Mouse (Mus musculus): Measurements from ENCODE around the gene Gm42906.
A peak's percentile ranks its signal among the peaks of the same experiment; 100 is the strongest.

Gene Gm42906

DNA sequence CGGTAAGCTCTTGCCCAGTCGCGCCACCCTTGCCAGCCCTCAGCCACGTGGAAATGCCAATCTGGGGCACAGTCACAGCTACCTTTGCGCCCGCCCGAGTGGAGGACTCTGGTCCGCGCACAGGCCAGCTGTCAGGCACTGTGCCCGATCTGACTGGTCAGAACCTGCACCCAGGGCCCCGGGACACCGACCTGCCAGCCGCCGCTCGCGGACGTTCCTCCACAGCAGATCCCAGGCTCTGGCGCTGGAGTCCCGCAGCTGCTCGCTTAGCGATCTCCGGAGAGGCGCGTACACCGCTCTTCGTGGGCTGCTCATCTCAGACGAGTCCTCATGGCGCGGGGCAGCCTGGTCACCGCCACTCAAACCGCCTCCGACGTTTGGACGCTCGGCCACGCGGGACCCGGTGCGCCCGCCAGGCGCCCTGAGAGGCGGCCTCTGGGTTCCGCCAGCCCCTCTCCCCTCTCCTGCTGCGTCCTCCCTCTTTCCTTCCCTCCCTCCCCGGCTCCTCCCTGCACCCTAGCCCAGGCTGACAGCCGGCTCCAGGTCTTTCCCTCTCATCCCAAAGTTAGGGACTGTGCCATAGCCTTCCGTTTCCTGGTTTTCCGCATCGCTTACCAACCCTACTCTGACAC lies 194.4 kb downstream of the Gm42906 start, which contains the start of gene Stard13:
Gene Stard13 (minus strand): TSS at position 437 of the 632 bp plus-strand sequence.
- DNase-seq (ENCODE audit: low read depth, low spot score): no peak

DNA sequence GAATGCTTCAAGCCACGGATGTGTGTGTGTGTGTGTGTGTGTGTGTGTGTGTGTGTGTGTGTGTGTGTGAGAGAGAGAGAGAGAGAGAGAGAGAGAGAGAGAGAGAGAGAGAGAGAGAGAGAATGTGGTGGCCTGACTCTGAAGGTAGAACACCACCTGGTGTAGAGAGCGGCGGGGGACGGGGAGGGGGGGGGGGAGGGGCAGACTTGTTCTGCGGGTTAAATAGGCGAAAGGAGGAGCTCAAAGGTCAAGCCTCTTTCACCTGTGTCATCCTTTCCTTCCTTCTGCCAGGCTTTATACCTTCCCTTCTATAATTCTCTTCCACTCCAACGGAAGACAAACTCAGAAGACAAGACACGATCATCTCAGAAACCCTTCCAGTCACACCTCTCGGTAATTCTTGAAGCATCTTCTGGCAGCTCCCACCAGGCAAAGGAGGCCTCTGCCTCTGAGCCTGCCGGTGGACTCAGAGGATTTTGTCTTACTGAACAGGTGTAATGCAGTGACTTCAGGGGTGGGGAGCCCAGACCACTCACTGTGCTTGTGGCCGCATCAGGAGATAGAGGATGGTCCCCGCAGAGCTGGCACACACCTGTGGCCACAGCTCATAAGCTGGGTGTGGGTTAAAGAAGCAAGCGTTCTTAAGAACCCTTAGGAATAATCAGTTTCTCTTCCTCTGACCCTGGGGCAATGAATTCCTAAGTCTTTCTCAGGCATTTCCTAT lies 195.2 kb downstream of the Gm42906 start:
- no peak for DNase-seq (ENCODE audit: low read depth, low spot score)

DNA sequence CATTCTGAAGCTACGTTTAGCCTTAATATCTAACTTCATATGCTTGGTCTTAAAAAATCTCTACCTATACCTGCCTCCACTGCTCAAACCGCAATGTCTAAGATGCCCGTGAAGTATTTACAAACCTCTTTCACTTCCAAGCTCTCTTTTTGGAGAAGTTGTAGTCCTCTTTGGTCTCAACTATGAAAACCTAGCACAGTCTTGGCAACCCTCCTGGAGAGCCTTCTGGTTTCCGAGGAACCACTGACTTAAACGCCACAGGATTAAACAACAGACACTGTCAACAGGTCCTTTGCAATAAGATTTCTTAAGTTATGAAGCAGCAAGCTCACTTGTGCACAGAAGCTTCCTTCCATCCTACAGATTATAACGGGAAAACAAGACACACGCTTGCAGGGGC lies 196.1 kb downstream of the Gm42906 start:
- no peak for DNase-seq (ENCODE audit: low read depth, low spot score)

DNA sequence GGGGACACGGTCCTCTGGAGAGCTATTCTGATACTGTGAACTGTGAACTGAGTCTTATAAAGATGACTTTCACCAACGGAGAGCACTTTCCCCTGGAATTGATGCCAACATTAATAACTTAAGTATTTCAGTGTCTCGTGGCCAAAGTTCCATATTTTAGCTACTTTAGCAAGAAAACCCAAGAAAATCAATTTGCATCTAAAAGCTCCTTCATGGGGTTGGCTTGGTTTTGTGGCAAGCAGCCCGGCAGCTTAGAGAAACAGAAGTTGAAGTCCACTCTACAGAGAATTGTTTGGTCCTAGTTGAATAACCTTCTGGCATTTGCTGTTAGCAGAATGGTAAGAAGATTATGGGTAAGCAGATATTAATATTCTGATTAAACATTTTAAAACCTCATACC lies 196.6 kb downstream of the Gm42906 start:
- no peak for DNase-seq (ENCODE audit: low read depth, low spot score)

DNA sequence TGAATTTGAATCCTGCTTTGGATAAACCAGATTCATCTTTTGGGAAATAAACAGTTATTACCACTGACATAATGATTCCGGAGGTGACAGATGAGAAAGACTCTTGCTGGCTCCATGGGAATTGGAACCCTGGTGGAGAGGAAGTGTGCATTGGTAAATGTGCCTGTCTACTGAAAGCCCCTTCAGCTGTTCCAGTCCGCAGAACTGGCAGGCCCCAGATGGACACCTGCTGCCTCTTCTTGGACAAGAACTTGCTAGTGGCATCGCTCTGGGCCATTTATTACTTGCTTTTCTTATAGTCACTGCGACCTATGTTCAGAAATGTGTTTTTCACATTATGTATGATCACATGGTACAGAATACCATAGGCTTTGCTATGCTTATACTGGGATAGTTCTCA lies 197.5 kb downstream of the Gm42906 start:
- DNase-seq (ENCODE audit: low read depth, low spot score): no peak

DNA sequence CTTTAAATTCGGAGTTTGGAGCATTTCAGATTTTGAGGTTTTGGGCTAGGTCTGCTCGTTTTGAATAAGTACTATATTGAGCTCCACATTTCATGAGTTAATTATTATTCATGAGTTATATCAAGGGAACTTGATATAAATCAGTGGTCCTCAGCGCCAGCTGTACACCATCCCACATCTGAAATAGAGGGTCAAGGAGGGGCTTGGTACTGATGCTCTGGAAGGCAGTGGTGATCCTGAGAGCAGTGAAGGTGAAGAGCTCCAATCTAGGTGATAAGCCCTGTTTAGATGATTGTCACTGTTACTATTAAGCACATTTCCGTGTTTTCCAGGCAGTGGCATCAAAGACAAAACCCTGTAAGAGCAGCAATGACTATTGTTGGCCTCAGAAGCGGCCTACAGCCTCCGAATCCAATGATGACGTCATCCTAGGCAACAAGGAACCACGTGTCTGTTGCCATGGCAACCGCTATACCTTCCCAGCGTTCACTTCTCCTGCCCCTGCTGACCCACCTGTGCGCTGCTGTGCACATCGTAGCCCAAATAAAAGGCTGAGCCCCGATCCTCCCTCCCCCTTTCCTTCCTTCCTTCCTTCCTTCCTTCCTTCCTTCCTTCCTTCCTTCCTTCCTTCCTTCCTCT lies 199.5 kb downstream of the Gm42906 start:
- DNase-seq (ENCODE audit: low read depth, low spot score): no peak

DNA sequence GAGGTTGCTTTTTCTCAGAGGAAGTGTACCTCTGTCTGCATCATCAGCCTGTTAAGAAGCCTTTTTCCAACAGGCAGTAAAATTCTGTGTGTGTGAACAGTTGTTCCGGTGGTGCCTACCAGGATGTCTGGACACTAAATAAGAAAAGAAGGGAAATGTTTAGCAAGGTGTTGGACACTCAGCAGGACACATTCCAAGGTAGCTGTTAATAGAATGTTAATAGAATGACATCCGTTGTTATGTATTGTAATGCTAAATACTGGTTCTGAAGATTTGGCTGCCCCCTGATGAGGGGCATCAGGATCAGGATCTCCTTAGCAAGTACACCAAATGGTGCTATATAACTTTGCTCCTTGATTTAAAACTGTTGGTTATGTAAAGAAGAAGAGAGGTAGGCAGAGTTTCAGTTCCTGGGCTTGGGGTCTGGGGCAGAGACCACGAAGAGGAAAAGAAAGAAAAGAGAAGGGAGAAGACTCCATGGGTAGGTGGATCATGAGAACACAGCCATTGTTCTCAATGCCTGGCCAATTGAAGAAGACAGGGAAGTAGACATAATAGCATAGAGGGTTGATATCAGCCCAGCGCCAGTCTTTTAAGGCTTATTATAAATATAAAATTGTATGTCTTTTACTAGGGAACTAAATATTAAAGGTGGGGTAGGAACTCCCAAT lies 204.1 kb downstream of the Gm42906 start:
- no peak for DNase-seq (ENCODE audit: low read depth, low spot score)

DNA sequence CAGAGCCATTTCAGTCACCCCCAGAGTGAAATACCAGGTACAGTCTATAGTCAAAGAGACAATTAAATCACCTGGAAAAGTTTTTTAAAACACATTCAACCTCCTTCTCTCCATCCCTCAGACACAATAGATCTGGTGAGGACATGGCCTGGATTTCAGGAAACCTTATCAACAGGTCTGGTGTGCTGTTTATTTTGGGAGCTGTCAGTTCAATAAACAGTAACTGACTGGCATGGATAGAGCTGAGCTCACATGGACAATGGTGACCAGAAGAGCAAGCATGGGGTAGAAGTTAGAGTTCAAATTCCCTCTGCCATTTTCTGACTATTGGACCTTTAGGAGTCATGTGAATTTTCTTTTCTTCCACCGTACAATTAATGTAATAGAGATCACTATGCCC lies 205.2 kb downstream of the Gm42906 start:
- no peak for DNase-seq (ENCODE audit: low read depth, low spot score)

DNA sequence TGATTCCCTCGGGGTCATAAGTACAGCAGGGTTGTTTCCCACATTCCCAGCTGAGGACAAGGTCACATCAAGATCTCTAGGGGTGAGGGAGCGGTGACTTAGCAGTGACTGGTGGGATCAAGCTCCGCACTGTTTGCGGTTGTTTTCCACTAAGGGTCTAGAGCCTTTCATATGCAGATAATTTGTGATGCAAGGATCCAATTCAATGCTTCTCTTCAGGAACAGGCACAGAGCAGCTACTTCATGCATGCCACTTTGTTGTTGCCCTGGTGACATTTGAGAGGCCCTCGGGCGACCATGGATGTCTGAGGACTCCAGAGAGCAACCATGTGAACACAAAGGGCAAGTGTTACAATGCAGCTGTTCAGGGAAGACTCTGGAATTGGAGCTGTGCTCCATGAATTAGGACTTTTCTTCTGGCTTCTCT lies 209.3 kb downstream of the Gm42906 start:
- peak; percentile 27 for DNase-seq (ENCODE audit: low read depth, low spot score)

DNA sequence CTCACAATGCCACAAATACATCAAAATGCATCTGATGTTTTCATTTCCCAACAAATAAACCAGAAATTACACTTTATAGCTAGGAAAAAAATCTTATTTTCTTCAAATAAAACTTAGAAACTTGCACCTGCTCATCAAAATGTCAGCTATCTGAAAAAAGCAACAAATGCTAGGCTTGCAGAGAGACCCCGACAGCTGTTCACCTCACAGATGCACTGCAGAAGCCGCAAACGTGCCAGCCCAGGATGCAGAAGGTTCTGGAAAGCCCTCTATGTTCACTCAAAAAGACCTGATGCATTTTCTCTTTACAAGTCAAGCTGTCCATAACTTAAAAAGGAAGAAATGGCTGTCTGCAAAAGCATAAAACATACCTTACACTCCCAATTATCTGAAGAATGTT lies 214.9 kb downstream of the Gm42906 start:
- DNase-seq (ENCODE audit: low read depth, low spot score): no peak

DNA sequence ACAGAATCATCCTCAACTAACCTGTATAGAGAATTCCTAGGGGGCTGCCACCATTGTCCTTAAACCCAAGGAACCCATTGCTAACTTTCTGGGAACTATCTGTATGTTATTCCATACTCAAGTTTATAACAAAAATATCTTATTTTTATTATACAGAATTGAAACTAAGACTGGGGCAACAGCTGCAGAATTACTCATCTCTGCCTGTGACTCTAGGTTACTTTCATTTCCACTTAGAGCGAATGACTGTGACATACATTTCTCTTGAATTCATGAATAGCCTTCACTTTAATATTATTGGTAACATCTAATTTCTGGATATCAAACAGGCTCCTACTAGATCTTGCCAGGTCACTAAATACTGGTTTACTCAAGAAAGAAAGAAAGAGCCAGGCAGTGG lies 217.1 kb downstream of the Gm42906 start:
- DNase-seq (ENCODE audit: low read depth, low spot score): no peak

DNA sequence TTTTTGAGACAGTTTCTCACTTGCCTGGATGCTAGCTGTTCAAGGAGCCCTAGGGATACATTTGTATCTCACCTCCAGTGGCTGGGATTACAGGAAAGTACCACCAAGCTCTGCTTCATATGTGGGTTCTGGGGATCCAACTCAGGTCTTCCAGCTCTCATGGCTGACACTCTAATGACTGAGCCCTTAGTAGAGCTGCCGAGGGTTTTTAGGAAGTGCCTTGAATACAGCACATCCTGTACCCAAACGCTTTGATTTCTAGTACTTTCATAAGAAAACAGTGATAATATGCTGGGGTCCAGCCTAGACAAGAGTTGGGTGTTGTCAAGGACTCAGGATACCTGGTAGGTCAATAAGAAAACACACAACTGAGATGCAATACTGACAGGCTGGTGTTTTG lies 217.9 kb downstream of the Gm42906 start:
- no peak for DNase-seq (ENCODE audit: low read depth, low spot score)

DNA sequence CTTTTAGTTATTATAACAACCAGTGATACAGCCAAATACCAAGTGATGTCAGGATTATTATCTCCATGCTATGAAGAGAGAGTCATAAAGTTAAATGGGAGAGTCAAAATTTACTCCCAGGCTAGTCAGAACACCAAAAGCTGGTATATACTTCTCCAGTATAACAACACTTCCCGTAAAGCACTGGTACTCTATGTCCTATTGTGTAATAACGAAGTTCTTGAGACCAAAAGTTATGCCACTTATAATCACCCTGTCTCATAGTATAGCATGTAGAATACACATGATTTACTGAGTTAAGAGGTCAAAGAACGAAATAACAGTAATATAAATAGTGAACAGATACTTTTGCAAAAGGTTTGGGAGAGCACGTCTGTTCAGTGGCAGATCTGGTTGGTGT lies 222.9 kb downstream of the Gm42906 start:
- no peak for DNase-seq (ENCODE audit: low read depth, low spot score)

DNA sequence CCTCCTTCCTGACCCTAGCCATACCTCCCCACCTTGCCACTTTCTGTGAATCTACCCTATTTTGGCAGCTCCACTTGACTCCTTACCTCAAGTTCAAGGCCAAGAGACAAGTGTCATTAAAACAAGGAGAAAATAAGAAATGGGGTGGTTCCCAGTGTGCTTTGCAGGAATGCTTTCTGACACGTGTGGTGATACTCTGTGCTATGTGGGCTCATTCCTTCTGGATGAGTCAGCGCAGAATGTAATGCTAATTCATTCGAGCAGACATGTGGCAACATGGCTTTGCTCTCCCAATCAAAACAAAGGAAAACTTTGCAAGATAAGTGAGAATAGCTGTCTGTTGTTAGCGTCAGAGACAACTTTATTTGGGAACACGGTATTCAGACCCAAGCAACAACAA lies 225.0 kb downstream of the Gm42906 start:
- DNase-seq (ENCODE audit: low read depth, low spot score): no peak

DNA sequence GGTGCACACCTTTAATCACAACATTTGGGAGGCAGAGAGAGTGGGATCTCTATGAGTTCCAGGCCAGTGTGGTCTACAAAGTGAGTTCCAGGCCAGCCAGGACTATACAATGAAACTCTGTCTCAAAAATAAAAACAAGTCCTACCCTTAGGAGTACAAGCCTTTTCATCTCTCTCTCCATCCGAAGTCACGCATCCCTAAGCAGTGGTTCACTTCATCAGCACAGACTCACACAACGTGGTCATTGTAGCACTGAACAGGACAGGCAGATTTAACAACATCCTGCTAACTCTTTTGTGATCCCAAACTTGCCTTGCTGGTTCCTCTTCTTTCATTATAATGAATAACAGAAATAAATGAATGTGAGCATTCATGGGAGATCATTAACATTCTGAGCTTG lies 226.7 kb downstream of the Gm42906 start:
- no peak for DNase-seq (ENCODE audit: low read depth, low spot score)

DNA sequence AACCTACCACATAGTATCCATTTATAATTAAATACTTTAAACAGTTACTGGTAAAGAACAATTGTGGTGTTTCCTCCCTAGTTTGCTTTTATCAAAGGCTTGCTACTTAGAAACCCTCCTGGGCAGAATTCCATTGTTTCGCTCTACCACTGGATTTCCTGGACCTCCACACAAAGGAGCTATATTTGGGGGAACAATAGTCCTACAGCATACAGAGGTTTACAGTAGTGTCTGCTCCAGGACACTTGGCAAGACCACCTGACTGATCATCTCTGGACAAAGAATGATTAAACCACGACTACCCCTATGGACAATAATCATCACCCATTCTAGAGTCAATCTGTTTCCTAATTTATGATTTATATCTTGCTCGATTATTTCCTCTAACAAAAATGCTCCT lies 228.7 kb downstream of the Gm42906 start:
- DNase-seq (ENCODE audit: low read depth, low spot score): no peak

DNA sequence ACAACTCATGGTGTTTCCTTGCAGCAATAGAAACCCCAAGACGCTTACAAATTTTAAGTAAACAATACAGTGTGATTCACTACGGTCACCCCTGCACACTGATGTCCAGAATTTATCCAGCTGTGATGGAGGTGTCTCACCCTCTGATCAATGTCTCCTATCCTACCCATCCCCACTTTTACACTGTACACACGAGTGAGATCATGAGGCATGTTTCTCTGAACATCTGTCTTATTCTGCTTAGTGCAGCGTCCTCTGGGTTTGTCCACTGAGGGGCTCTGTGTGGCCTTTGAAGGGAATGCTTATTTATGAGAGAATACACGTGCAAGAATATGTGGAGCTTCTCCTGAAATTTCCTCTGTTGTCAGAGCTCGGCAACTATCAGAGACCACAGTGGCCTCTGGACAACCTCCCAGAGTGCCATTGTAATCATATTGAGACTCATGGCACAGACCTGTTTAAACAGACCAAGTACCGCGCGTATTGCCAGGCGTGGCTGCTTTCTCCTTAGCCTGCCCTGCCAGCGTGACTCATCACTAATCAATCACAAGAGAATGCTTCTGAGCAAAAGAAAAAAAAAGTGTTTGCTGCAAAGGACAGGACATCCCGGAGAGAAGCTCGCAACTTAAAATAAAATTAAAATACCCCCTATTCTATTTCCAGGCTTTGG lies 231.2 kb downstream of the Gm42906 start:
- DNase-seq (ENCODE audit: low read depth, low spot score): no peak

DNA sequence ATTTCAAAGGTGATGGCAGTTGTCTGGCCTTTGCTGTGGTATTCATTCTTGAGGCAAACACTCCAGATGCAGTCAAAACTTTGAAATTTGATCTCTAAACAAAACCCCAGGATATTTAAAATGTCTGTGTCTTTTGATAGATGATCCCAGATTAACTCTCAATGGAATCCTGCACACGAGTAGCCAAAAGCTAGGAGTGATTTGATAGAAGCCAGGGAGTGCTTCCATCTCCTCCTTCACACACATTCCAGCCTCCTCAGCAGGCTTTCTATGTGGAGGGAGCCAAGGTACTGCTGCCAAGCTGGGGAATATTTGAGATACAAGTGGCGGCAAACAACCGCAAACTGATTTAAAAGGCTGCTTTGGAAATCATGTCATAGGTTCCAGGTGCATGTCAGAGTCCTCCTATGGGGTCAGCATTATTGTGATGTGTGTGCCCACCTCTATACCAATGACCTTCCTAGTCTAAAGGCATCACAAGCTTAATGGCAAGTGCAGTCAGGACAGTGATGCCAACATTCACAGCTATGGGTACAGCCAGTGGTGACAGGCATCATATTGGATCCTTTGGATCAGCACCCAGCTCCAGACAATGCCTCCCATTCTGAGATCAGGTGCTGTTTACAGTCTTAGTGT lies 234.0 kb downstream of the Gm42906 start:
- no peak for DNase-seq (ENCODE audit: low read depth, low spot score)

DNA sequence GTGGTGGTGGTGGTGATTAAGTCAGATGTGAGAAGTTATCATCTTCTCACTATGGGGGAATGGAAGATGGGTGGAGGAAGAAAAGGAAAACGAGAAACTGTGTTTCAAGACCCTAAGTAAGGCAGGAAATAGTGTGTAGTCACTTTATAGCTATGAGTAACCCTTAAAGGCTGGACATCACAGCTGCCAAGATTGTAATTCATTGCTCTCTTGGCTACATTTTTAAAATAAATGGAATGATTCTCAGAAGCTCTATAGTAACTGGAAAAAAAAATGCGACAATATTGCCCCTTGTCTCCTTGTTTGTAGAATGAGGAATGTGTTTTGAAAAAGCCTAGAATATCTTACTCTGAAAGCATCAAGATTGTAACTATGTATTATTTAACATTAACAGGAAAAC lies 235.7 kb downstream of the Gm42906 start:
- DNase-seq (ENCODE audit: low read depth, low spot score): no peak

DNA sequence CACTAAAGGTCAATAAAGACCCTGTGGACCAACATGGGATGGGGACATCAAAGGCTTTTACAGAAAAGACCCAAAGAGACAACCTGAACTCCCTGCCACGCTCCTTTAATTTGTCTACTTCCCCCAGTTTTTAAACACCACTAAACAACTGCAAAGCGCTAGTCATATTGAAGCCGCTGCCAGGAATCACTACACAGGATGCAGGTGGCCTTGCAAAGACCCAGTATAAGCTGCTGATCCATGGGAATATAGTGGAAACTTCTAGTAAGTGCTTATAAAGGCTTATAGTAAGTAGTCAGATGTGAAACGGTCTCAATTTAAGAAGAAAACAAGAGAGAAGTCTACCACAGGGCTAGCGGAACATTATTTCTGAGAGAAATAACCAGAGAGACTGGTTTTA lies 237.2 kb downstream of the Gm42906 start:
- DNase-seq (ENCODE audit: low read depth, low spot score): no peak

DNA sequence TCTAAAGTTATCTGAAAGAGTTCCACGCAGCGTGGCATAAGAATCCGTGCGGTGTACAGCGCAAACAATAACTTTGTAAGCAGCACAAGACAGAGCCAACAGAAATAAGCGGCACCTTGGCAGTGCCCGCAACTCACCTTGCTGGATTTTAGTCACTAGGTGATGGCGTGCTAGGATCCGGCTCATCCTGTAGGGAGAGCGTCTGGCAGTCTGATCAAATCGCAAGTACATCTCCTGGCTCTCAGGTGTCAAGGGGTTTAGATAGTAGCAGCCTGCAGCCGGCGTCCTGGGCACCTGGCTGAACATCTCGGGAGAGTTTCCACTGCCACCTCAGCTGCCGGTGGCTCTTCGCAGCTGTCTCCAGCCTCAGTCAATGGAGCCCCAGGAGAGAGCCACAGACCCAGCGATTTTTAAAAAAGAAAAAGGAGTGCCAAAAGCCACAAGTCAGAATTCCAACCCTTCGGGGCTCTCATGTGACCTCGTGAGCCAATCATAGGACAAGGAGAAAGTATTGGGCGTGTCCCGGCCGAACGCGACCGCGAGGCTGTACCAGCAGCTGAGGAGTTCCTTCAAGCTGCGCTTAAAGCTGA lies 238.1 kb downstream of the Gm42906 start:
- DNase-seq (ENCODE audit: low read depth, low spot score): peak; percentile 61
